Mouse (Mus musculus) CH12.LX (cell line): ENCODE data around the gene Slc25a17. TPM values are rescaled to one million over a fixed set of nuclear protein-coding genes. Genes with fewer than 3 reads are reported as not detected.

ENCODE experiments used
- DNase-seq: peaks from one replicate; pipeline ENCODE4 v3.0.0-alpha.2; 2013; ENCODE audit errors: extremely low read depth
- H3K27ac ChIP-seq: 2 replicates; pipeline ENCODE4 v1.5.1; 2012; ENCODE audit warnings: low read depth, mild to moderate bottlenecking, control low read depth, moderate library complexity; ENCODE audit not compliant: insufficient read depth
- H3K27me3 ChIP-seq: replicated peaks from 2 replicates; pipeline ENCODE3; 2012; ENCODE audit warnings: inconsistent platforms
- H3K36me3 ChIP-seq, 2 experiments: replicated peaks in 1 of 2; 2 replicates each; pipeline versions ENCODE3 to v1.6.1; 2012; ENCODE audit warnings: inconsistent platforms in 1 of 2, low read length in 1 of 2, mild to moderate bottlenecking in 1 of 2, mixed read lengths in 1 of 2, moderate library complexity in 1 of 2; ENCODE audit not compliant: control insufficient read depth in 1 of 2, insufficient read depth in 1 of 2
- H3K4me1 ChIP-seq, 2 experiments: 2 replicates each; pipeline ENCODE4 v1.6.1; 2012; ENCODE audit warnings: inconsistent platforms in 1 of 2, moderate library complexity in 1 of 2; ENCODE audit not compliant: insufficient read depth in 2 of 2, control insufficient read depth in 1 of 2
- H3K4me2 ChIP-seq: 2 replicates; pipeline ENCODE4 v1.6.1; 2012; ENCODE audit warnings: low read depth, mild to moderate bottlenecking, control low read depth; ENCODE audit not compliant: poor library complexity, insufficient read depth, severe bottlenecking
- H3K4me3 ChIP-seq, 3 experiments: fragments of 150-350 bp in 1 of 3; sonication (generic) in 1 of 3; replicated peaks in 1 of 3; 2 replicates each; pipeline versions ENCODE3 to v1.5.1; 2011 to 2012; ENCODE audit warnings: low read depth in 2 of 3, low read length in 2 of 3, mild to moderate bottlenecking in 2 of 3, moderate library complexity in 2 of 3, control low read depth in 1 of 3, improper control_type of control experiment in 1 of 3, inconsistent platforms in 1 of 3, mixed read lengths in 1 of 3; ENCODE audit not compliant: poor library complexity in 1 of 3
- H3K79me2 ChIP-seq: replicated peaks from 2 replicates; pipeline ENCODE4 v1.6.1; 2012; ENCODE audit warnings: mild to moderate bottlenecking, moderate library complexity; ENCODE audit not compliant: control insufficient read depth, poor library complexity, insufficient read depth, severe bottlenecking; ENCODE audit errors: extremely low read depth
- H3K9ac ChIP-seq: 2 replicates; pipeline ENCODE4 v1.6.1; 2012; ENCODE audit warnings: low read depth, mild to moderate bottlenecking, control low read depth, moderate library complexity; ENCODE audit not compliant: insufficient read depth
- H3K9me3 ChIP-seq: replicated peaks from 2 replicates; pipeline ENCODE3; 2012; ENCODE audit warnings: low read length, inconsistent platforms, mixed read lengths
- E2F4 ChIP-seq: IDR thresholded peaks from 2 replicates; pipeline ENCODE4 v1.6.1; 2011; ENCODE audit warnings: low read depth, low read length, improper control_type of control experiment; ENCODE audit not compliant: insufficient replicate concordance
- ETS1 ChIP-seq: conservative IDR thresholded peaks from 2 replicates; pipeline ENCODE4 v1.6.1; 2012; ENCODE audit warnings: low read depth, mild to moderate bottlenecking, inconsistent platforms, low read length, improper control_type of control experiment, moderate library complexity
- GABPA ChIP-seq: IDR thresholded peaks from 2 replicates; pipeline ENCODE4 v1.6.1; 2012; ENCODE audit warnings: low read depth, low read length, improper control_type of control experiment, inconsistent platforms; ENCODE audit not compliant: insufficient replicate concordance
- HCFC1 ChIP-seq: IDR thresholded peaks from 2 replicates; pipeline ENCODE4 v1.6.1; 2012; ENCODE audit warnings: low read depth, mild to moderate bottlenecking, inconsistent platforms, low read length, improper control_type of control experiment
- JUN ChIP-seq: IDR thresholded peaks from 2 replicates; pipeline ENCODE4 v1.6.1; 2011; ENCODE audit warnings: low read depth, mild to moderate bottlenecking, low read length, improper control_type of control experiment, moderate library complexity; ENCODE audit not compliant: insufficient read depth
- JUND ChIP-seq: conservative IDR thresholded peaks from 2 replicates; pipeline ENCODE4 v1.6.1; 2011; ENCODE audit warnings: low read depth, low read length, improper control_type of control experiment
- KAT2A ChIP-seq: IDR thresholded peaks from 2 replicates; pipeline ENCODE4 v1.6.1; 2012; ENCODE audit warnings: low read length, improper control_type of control experiment, inconsistent platforms; ENCODE audit not compliant: insufficient replicate concordance
- MAZ ChIP-seq: IDR thresholded peaks from 2 replicates; pipeline ENCODE4 v1.6.1; 2012; ENCODE audit warnings: low read depth, mild to moderate bottlenecking, inconsistent platforms, low read length, improper control_type of control experiment, moderate library complexity
- MXI1 ChIP-seq: IDR thresholded peaks from 2 replicates; pipeline ENCODE4 v1.6.1; 2011; ENCODE audit warnings: mild to moderate bottlenecking, low read depth, low read length, improper control_type of control experiment
- NELFE ChIP-seq: IDR thresholded peaks from 2 replicates; pipeline ENCODE4 v1.6.1; 2011; ENCODE audit warnings: low read depth, low read length, improper control_type of control experiment
- NRF1 ChIP-seq: IDR thresholded peaks from 2 replicates; pipeline ENCODE4 v1.6.1; 2014; ENCODE audit warnings: low read depth, mild to moderate bottlenecking, inconsistent platforms, low read length, improper control_type of control experiment, moderate library complexity
- RAD21 ChIP-seq: IDR thresholded peaks from 2 replicates; pipeline ENCODE4 v1.6.1; 2011; ENCODE audit warnings: low read depth, mild to moderate bottlenecking, low read length, improper control_type of control experiment, moderate library complexity
- SIN3A ChIP-seq: IDR thresholded peaks from 2 replicates; pipeline ENCODE4 v1.6.1; 2012; ENCODE audit warnings: low read length, improper control_type of control experiment, inconsistent platforms
- SMC3 ChIP-seq: IDR thresholded peaks from 2 replicates; pipeline ENCODE4 v1.6.1; 2011; ENCODE audit warnings: low read depth, low read length, improper control_type of control experiment
- TCF12 ChIP-seq: IDR thresholded peaks from 2 replicates; pipeline ENCODE4 v1.6.1; 2014; ENCODE audit warnings: low read depth, mild to moderate bottlenecking, inconsistent platforms, low read length, improper control_type of control experiment
- UBTF ChIP-seq: IDR thresholded peaks from 2 replicates; pipeline ENCODE4 v1.6.1; 2012; ENCODE audit warnings: low read depth, mild to moderate bottlenecking, inconsistent platforms, low read length, improper control_type of control experiment, moderate library complexity
- USF1 ChIP-seq: IDR thresholded peaks from 2 replicates; pipeline ENCODE4 v1.6.1; 2014; ENCODE audit warnings: low read depth, mild to moderate bottlenecking, inconsistent platforms, low read length, improper control_type of control experiment
- USF2 ChIP-seq: conservative IDR thresholded peaks from 2 replicates; pipeline ENCODE4 v1.6.1; 2011; ENCODE audit warnings: low read depth, low read length, improper control_type of control experiment
- ZC3H11A ChIP-seq: IDR thresholded peaks from 2 replicates; pipeline ENCODE4 v1.6.1; 2012; ENCODE audit warnings: low read depth, mild to moderate bottlenecking, inconsistent platforms, low read length, improper control_type of control experiment
- ZMIZ1 ChIP-seq: IDR thresholded peaks from 2 replicates; pipeline ENCODE4 v1.6.1; 2012; ENCODE audit warnings: low read depth, mild to moderate bottlenecking, inconsistent platforms, low read length, improper control_type of control experiment
- ZNF384 ChIP-seq: IDR thresholded peaks from 2 replicates; pipeline ENCODE4 v1.6.1; 2012; ENCODE audit warnings: low read depth, low read length, improper control_type of control experiment, inconsistent platforms
- dilution Hi-C: fragments of 300-500 bp; cut with MboI; formaldehyde crosslinking; loops from 2 replicates; pipeline ENCODE4 v1.14.3; 2020; ENCODE audit warnings: low sequenced_read_pairs; ENCODE audit not compliant: extremely low pct_unique_long_range_greater_than_20kb, extremely low pct_ligation_motif_present
- in situ Hi-C: fragments of 300-500 bp; cut with MboI; formaldehyde crosslinking; loops from 3 replicates; pipeline ENCODE4 v1.14.3; 2019; ENCODE audit warnings: low sequenced_read_pairs, low pct_ligation_motif_present, low pct_unique_long_range_greater_than_20kb, mixed read lengths
- polyA plus RNA-seq: library from polyadenylated mRNA; unstranded; fragments of >175 nt; gene quantifications from 2 replicates; pipeline ENCODE4 v1.2.1, GENCODE M21; 2012; ENCODE audit warnings: low read depth; ENCODE audit not compliant: insufficient read length
- total RNA-seq, 2 experiments: library from RNA; depleted of rRNA; stranded (reverse); fragments of 300-350 nt in 1 of 2; fragments of >200 nt in 1 of 2; gene quantifications; 2 replicates each; pipeline ENCODE4 v1.2.3; 2012 to 2014

Slc25a17 gene
- total and polyA plus RNA-seq, 3 experiments: 48.0 to 99.4 (median 76.9) TPM

DNA sequence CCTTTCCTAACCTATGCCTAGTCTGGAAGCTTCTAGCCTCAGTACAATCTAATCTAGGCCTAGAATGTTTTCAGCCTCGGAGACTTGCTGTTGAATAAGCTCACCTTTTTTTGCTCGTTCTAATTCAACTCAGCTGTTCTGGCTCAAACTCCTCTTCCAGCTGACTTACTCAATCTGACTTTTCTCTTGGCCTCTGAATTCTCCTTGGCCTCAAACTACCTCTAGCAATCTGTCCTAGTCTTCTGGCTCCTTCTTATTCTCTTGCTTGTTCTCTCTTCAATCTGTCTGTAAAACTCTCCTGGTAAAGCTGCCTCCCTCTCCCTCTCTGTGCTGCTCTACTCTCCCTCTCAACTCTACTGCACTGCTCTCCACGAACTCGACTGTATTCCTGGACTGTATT, 35.6 kb downstream of the Slc25a17 start:
- DNase-seq: no peak
- no peaks in the 10 kb centered on the region for H3K79me2 ChIP-seq
- dilution Hi-C loops (no loop called here), in situ Hi-C loops (loop anchor here (25.0 kb wide), 1 partner anchor 263 kb away; no protein-coding TSS in a partner anchor)
- no peaks in the 10 kb centered on the region for H3K9me3 ChIP-seq
- TF ChIP-seq RAD21: no peak
- TF ChIP-seq ETS1: no peak
- no peak for TF ChIP-seq ZMIZ1
- no peak for TF ChIP-seq HCFC1
- TF ChIP-seq USF1: no peak
- TF ChIP-seq E2F4: no peak
- TF ChIP-seq JUN: no peak
- no peak for TF ChIP-seq USF2
- no peak for TF ChIP-seq ZC3H11A
- no peak for TF ChIP-seq KAT2A
- no peak for TF ChIP-seq ZNF384
- TF ChIP-seq SIN3A: no peak
- no peak for TF ChIP-seq GABPA
- no peak for TF ChIP-seq NELFE
- TF ChIP-seq UBTF: no peak
- no peak for TF ChIP-seq TCF12
- no peak for TF ChIP-seq MXI1
- no peak for TF ChIP-seq NRF1
- no peak for TF ChIP-seq JUND
- TF ChIP-seq, all 38 proteins: peak for 0
- Histone ChIP-seq H3K27me3 (no peaks in the 10 kb centered on the region), H3K27ac (no peak overlapping the region), H3K4me2 (no peak overlapping the region), H3K36me3 (peaks cover 42 to 90% of the 10 kb centered on the region in 2 experiments), H3K4me1 (no peaks in the 10 kb centered on the region), H3K9ac (no peak overlapping the region), H3K4me3 (no peak overlapping the region)

DNA sequence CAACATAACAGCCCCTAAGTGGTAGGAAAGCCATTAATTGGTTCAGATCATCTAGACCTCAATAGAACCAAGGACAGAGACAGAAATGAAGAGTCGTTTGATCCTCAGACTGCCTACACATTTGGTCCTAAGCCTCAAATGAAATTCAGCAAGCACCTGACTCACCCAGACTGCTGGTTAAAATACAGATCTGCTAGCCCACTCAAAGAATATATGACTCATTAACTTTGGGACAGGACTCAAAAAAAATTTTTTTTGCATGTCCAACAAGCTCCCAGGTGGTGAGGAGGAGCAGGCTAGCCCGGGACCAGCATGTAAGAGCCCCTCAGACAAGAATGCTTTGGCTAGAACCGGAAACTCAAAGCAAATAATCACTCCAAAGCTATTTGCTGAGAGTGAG, 40.5 kb downstream of the Slc25a17 start:
- dilution Hi-C loops: no loop called here
- in situ Hi-C loops: loop anchor here (25.0 kb wide), 1 partner anchor 258 kb away; no protein-coding TSS in a partner anchor
- H3K4me1 ChIP-seq: no peaks in the 10 kb centered on the region
- no peaks in the 10 kb centered on the region for H3K79me2 ChIP-seq
- H3K27me3 ChIP-seq: no peaks in the 10 kb centered on the region
- H3K27ac ChIP-seq: no peak overlapping the region
- H3K9ac ChIP-seq: no peak overlapping the region
- TF ChIP-seq SMC3: no peak
- no peak for TF ChIP-seq ZNF384
- TF ChIP-seq ZC3H11A: no peak
- no peak for TF ChIP-seq MAZ
- peaks cover 7% of the 10 kb centered on the region for H3K9me3 ChIP-seq
- H3K36me3 ChIP-seq: peaks cover 29 to 88% of the 10 kb centered on the region in 2 experiments
- no peak overlapping the region for H3K4me2 ChIP-seq
- H3K4me3 ChIP-seq: no peak overlapping the region
- DNase-seq: no peak
